Mouse (Mus musculus) right cerebral cortex, postnatal 25 days (tissue): ENCODE results near the gene Trem2.
A peak's percentile ranks its signal among the peaks of the same experiment; 100 is the strongest.
"Not testable (repeated sequence)": the region's sequence is repeated elsewhere in the genome, so short reads cannot be mapped to it uniquely, and the experiment has no call there.

ENCODE experiments used
- DNase-seq: peaks from one replicate; pipeline ENCODE4 v3.0.0; 2022

The Trem2 gene

DNA sequence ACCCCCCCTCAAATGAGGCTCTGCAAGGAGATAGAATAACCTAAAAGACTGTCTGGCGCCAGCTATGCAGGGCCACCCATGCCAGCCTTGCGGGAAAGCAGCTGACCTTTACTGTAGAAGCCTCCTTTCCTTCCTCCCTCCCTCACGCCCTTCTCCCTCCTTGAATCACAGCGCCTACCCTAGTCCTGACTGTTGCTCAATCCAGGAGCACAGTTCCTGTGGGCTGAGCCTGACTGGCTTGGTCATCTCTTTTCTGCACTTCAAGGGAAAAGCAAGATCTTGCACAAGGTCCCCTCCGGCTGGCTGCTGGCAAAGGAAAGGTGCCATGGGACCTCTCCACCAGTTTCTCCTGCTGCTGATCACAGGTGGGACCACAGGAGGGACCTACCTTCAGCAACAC is at the start of gene Trem2:
Gene Trem2 (plus strand): TSS at position 171 of the 400 bp plus-strand sequence.
- DNase-seq = no peak

- DNase-seq = no peak
Observed at GRCm38 (mm10) chr17:48299203-48299602, 47.0 kb upstream of the Trem2 start, which contains the start of gene Treml2. Treml2 (plus strand) TSS chr17:48299498.

DNA sequence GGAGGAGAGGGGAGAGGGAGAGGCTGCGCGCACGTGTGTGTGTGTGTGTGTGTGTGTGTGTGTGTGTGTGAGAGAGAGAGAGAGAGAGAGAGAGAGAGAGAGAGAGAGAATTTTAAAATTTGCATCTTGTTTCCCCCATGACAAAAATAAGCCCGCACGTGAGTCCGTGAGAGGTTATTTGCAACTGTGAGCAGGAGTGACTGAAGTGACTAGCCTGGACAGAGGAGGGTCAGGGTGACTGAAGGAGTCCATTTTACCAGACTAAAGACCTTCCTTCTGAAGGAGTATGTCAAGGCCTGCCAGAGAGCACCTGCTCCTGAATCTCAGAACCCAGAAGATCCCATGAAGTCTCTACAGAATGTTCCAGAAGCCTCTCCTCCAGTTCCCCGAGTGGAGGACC is 46.4 kb upstream of the Trem2 start:
- DNase-seq = no peak

- DNase-seq = no peak
Observed at GRCm38 (mm10) chr17:48300199-48300598, 46.0 kb upstream of the Trem2 start.

GRCm38 (mm10) chr17:48300861-48301260 is 45.3 kb upstream of the Trem2 start:
- DNase-seq = no peak

- DNase-seq = no peak
Observed at GRCm38 (mm10) chr17:48301792-48302191, 44.4 kb upstream of the Trem2 start.

- no peak for DNase-seq
Observed at GRCm38 (mm10) chr17:48312124-48312523, 34.1 kb upstream of the Trem2 start.

DNA sequence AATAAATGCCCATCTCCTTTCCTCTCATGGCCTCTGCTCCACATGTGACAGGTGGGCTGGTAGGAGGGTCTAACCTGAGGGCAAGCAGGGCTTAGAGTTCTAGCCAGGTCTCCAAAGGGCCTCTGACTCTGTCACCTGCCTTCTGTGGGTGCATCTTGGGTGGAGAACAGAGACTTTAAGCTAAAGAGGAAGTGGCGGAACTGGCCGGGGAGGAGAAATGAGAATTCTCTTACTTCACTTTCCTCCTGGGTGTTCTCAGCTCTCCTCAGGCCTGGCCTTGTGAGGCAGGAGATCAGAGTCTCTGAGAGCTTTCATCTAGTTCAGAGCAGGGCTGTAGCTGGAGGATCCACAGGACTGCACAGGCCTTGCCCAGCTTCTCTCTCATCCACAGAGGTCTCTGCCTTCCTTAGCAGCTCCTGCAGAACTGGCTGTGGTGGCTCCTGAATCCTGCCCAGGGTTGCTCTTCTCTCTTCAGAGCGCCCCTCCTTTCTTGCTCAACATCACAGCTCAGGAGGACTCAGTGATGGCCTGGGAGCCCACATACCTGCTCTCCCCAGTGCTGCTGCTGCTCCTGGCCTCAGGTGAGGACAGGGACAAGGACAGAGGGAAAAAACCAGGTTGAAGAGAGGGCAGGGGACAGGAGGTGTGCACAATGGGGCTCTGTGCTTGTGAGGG is 30.2 kb upstream of the Trem2 start, which contains the start of gene B430306N03Rik:
Gene B430306N03Rik (plus strand): TSS at position 237 of the 675 bp plus-strand sequence.
- not testable (repeated sequence) for DNase-seq

DNA sequence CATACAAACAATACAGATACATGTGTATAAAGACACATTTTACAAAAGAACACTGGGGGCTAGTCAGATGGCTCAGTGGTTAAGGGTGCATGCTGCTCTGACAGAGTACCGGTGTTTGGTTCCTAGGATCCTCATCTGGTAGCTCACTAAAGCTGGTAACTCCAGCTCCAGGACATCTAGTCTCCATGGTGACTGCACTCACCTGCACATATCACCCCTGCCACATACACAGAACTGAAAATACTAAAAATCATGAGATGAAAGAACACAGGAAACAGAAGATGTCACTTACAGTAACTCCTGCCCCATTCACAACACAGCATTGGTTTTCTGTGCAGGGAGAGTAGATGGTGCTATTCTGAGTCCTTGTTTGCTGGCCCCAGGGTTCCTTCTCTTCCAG is 27.5 kb upstream of the Trem2 start:
- no peak for DNase-seq

GRCm38 (mm10) chr17:48321279-48321678 is 24.9 kb upstream of the Trem2 start:
- no peak for DNase-seq

- DNase-seq = no peak
Observed at GRCm38 (mm10) chr17:48323236-48323635, 23.0 kb upstream of the Trem2 start.

DNA sequence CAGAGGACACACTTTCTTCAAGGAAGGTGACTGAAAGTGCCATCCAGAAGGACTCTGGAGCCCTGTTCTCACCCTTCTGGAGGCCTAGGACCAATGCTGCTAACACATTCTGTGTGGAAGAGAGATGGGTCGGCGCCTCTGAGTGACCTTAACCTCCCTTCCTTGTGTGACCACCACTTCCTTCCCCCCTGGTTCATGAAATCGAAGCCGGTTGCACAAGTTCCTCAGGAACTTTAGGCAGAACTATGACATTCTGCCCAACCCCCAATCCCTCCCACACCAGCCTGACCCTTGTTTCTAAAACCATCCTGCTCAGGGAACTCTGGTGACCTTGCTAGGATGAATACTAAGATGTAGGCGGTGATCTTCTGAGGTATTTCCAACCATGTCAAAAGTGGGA is 21.9 kb upstream of the Trem2 start:
- no peak for DNase-seq

DNA sequence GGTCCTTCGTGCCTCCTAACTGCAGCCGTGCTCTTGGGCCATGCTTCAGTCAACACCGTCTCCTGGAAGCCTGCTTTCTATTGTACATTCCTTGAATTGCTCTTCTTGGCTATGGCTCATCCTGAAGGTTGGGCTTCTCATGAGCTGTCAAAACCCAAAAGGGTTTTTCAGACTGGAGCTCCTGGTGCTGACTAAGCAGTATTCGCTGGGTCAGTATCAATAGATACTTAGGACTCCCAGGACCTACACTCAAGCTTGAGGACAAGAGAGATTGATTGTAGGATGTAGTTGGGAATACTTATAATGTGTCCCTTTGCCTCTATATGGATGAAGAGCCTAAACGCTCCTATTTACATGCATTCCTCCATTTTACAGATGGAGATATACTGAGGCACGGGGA is 21.1 kb upstream of the Trem2 start:
- no peak for DNase-seq

DNA sequence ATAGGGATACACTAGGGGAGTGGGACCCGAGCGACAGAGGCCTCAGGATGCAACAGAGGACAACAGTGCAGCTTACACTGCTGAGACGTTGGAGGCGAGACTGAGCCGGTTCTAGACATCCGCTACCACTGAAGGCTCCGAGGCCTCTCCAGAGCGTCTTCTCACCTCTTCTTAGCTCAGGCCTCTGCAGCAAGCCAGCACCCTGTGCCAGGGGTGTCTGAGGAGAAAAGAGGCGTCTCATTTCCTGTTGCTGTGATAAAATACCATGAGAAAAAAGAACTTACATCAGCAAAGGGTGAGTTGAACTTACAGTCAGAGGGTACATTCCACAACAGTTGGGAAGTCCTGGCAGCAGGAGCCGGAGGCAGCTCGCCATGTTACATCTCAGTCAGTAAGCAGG is 20.6 kb upstream of the Trem2 start:
- DNase-seq = no peak

- peak; percentile 80 for DNase-seq
Observed at GRCm38 (mm10) chr17:48326656-48327055, 19.5 kb upstream of the Trem2 start.

GRCm38 (mm10) chr17:48332524-48332923 is 13.7 kb upstream of the Trem2 start:
- DNase-seq = no peak

GRCm38 (mm10) chr17:48334186-48334585 is 12.0 kb upstream of the Trem2 start:
- DNase-seq = no peak

DNA sequence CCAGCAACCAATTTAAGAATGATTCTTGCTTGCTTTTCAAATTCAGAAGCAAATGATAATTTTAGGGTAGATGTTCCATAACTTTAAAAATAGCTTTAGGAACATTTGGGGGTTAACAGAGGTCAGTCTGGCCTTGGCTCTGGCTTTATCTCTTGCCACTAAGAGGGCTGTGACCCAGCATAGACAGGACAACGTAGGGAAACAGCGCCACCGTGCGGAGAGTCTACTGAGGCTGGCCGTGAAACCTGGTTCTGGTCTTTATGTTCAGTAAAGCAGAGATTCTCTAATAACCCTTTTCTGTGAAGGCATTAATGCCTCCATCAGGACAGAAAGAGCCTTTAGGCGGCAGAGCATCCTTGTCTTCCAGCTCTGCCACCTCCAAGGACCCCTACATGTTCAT is 9.3 kb upstream of the Trem2 start:
- peak; percentile 77 for DNase-seq

GRCm38 (mm10) chr17:48340267-48340666 is 5.9 kb upstream of the Trem2 start:
- no peak for DNase-seq

DNA sequence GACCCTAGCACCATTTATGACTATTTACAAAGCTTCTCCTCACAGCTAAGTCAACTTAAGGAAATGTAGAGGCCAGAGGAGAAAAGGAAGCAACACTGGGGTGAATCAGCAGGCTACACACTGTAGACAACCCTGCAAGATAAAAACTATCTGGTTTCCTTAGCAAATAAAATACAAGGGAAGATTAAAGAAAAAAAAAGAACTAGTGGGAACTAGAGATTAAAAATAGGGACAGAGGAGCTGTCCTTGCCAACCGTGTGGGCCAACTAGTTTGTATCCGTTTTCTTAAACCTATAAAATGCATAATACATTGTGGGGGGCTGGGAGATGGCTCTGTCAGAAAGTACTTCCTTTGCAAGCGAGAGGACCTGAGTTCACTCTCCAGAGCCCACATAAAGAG is 4.3 kb upstream of the Trem2 start:
- no peak for DNase-seq

DNA sequence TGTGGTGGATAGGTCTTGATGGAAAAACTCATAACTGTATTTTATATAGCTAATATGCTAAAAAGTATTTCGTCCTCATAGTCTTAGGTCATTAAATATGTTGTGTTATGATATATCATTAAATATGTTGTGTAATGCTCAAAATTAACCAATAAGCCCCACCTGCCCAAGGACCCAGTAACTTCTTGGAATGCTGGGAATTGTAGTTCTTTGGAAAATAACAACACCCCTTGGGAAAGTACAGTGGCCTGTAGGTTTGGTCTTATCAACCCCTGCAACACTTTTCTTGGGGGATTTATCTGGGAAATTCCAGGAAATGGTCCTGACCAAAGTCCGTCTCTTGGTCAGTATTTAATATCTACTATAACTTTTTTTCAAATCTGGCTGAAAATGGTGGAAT is 3.1 kb upstream of the Trem2 start:
- DNase-seq = no peak

DNA sequence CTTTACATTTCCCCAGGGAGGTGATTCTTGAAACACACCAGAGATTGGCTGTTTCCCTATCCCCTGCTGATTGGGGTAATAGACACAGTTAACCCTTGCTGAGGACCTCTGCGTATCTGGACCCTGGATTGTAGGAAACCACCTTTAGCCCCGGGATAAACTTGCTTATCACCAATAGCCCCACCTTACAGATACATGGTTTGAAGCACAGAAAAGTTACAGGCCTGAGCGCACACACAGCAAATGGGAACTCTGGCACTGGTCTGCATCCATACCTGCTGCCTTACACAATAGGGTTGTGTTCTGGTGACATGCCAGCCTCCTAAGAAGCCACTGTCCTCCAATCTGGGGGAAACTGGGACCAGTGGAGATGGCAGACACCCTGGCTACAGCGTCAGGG is 377 bp upstream of the Trem2 start:
- DNase-seq = no peak

GRCm38 (mm10) chr17:48346834-48347233 is 633 bp downstream of the Trem2 start:
- peak; percentile 47 for DNase-seq

GRCm38 (mm10) chr17:48347287-48347686 is 1.1 kb downstream of the Trem2 start:
- no peak for DNase-seq

GRCm38 (mm10) chr17:48350681-48351193 is 4.5 kb downstream of the Trem2 start:
- DNase-seq = no peak
